Mouse (Mus musculus) gastrocnemius, postnatal 14 days (tissue): ENCODE data around the gene Slc6a16. TPM values are rescaled to one million over a fixed set of nuclear protein-coding genes. Genes with fewer than 3 reads are reported as not detected.

Experiments used
- DNase-seq: peaks from one replicate; pipeline ENCODE4 v3.0.0; 2021; ENCODE audit warnings: mixed read lengths
- intact Hi-C: fragments of 180-260 bp; cut with DNase I; formaldehyde crosslinking; loops from one replicate; pipeline ENCODE4 v1.15.1; 2025; ENCODE audit warnings: low total_unique reads
- total RNA-seq, 2 experiments: library from RNA; stranded (reverse); gene quantifications; 2 replicates each; pipeline ENCODE4 v1.2.3; 2021

Gene Slc6a16
- total RNA-seq, 2 experiments from 2014 or later = not detected

- intact Hi-C loops = loop anchor here (5.0 kb wide), 1 partner anchor 42 kb away; no protein-coding TSS in a partner anchor
- peak; percentile 69 for DNase-seq
These were observed 59.4 kb downstream of the Slc6a16 start for GRCm38 (mm10) chr7:45300270-45300669.

DNA sequence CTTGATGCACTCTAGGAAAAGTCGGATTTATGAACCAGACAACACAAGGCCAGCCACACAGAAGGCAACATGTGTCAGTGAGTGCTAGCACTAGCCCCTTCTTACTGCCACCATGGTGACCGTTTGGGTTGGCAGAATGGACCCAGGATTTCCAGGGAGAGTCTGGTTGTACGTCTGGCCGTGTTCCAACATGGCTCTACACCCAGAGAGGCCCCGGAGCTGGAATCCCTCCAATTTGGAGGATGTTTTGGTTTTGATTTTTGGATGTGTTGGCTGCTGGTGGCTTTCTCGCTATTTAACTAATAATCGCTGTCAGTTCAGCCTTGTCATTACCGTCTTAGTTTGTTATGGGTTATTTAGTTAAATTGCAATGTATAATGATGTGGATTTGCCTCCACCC lies 61.7 kb downstream of the Slc6a16 start:
- DNase-seq = no peak
- intact Hi-C loops = loop anchor here (5.0 kb wide), 1 partner anchor 40 kb away; no protein-coding TSS in a partner anchor

DNA sequence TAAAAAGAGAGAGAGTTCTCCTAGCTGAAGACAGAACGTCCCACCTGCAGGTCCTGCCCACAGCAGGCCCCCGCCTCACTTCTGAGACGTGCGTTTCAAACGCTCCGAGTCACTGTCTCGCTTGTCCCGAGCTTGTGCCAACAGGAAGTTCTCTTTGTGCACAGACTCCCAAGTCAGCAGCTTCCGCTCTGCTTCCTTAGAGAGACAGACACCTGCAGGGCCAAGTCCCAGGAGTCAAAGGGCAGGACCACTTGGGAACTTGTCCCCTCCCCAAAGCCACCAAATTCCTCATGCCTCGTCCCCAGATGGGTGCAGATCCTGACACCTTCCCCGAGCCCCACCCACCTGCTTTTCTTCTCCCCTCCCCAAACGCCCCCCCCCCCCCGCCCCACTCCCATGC lies 64.0 kb downstream of the Slc6a16 start:
- no peak for DNase-seq
- intact Hi-C loops = loop anchor here (5.0 kb wide), 1 partner anchor 37 kb away; no protein-coding TSS in a partner anchor

- peak; percentile 61 for DNase-seq
- intact Hi-C loops = no loop called here
These were observed 64.4 kb downstream of the Slc6a16 start for GRCm38 (mm10) chr7:45305275-45305674.

DNA sequence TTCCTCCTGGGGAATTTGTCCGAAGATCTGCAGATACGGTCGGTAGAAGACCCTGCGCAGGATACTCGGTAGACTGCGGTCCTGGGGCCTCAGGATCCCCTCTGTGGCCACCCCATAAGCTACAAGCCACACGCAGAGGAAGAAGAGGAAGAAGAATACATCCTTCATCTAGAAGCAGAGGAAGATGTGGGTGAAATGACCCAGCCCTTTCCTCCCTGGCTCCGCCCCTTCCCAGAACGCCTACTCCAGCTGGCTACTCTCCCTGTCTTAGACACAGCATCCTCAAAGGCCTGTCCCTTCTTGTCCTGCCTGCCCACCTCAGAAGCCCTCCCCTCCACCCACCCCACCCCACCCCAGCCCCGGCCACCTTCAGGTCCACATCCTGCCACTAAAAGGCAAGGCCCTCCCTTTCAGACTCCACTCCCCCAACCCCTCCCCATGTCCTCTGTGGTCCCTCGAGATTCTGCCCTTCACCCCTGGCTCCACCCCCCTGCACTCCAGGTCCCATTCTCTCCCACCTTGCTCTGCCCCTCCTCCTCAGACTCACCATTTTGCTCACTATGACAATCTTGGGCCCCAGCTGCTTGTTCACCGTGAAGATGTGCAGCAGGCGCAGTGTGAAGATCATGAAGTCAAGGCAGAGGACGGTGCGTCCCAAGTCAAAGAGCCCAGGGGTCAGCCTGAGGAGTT lies 67.8 kb downstream of the Slc6a16 start:
- intact Hi-C loops = no loop called here
- no peak for DNase-seq

DNA sequence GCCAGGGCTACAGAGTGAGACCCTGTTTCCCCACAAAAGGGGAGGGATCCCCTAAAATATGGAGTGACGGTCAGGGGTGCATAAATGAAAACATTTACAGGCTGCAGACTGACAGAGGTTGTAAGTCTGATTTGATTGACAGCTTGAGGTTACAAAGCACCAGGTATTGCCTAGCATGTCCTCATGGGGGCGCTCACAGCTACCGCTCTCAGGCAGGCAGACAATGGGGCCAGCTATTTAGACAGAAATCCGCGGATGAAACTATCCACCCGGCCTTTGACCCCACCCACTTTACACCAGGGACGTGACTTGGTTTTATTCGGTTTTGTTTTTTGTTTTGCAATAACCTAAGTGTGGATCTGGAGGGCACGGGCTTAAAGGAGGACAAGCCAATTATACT lies 68.6 kb downstream of the Slc6a16 start:
- DNase-seq = peak; percentile 60
- intact Hi-C loops = no loop called here

DNA sequence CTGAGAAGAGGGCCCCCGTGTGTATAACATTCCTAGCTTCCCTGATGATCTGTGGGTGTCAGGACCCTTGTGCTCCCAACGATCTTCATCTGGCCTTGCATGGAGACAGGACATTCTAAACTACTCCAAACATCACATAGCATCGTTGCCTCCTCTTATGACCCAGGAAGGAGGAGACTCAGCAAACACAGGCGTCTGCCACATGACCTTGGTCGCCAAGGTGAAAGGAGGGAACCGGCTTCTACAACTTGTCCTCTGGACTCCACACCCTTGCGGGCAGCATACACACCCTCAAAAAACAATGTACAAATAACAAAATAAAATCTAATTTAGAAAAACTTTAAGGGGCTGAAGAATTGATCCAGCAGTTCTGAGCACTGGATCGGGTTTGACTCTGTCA lies 71.1 kb downstream of the Slc6a16 start:
- intact Hi-C loops = no loop called here

DNA sequence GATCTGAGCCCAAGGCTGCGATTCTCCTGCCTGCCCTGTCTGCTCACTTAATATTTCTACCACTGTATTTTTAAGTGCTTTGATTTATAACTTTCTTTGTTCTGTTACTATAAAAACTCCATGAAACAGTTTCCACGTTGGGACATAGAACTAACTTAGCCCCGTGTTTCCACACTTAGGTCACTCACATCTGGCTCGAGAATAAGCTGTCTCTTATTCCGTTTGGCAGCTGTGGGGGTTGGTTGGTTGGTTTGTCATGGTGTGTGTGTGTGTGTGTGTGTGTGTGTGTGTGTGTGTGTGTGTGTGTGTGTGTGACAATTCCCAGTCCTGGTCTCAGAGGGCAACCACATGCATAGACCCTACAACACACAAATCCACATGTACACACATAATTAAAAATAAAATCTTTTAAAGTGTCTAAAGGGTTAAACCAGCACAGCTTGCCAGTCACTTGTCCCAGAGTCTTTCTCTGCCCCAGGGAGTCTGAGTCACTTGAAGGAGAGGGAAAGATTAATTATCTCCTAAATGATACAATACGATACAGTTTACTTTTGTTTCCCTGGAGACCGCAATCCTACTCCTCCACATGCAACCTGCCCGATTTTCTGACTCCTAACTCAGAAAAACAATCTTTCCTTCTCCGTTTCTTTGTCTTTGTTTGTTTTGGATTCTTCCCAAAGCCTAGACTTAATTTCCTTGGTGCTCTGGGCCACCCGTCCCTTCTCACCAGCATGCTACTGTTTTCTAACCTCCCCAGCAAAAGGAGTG lies 72.0 kb downstream of the Slc6a16 start:
- DNase-seq = no peak
- intact Hi-C loops = no loop called here

More for the DNA sequence above, 71.1 kb downstream of the Slc6a16 start:
- DNase-seq = no peak

DNA sequence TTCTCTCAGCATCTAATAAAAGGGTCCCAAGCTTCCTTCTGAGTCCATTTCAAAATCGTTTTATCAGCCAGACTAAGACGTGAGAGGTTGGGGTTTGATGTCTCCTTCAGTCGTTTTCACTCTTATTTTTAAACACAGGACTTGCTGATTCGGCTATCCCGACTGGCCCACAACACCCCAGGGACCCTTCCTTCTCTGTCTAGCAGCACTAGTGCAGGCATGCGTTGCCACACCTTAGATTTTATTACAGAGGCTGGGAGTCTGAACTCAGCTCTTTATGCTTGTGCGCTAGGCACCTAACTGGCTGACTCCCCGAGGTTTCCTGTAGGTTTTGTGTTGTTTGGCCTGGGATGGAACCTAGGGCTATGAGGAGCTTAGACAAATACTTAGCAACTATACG lies 72.6 kb downstream of the Slc6a16 start:
- no peak for DNase-seq
- intact Hi-C loops = no loop called here

- no peak for DNase-seq
- intact Hi-C loops = no loop called here
These were observed 74.4 kb downstream of the Slc6a16 start for GRCm38 (mm10) chr7:45315182-45315701.

GRCm38 (mm10) chr7:45316536-45316935 lies 75.7 kb downstream of the Slc6a16 start:
- no peak for DNase-seq
- intact Hi-C loops = no loop called here

GRCm38 (mm10) chr7:45322245-45322644 lies 81.4 kb downstream of the Slc6a16 start:
- DNase-seq = no peak
- intact Hi-C loops = no loop called here

Other genes starting within 250 kb of the Slc6a16 start
- 10 to 100 TPM; 20.0 to 22.2 TPM for gene Irf3, start 243.4 kb upstream of the Slc6a16 start, total RNA-seq
- gene Bcl2l12, start 242.4 kb upstream of the Slc6a16 start, total RNA-seq = 10 to 100 TPM in 1 of 2 experiments, 1 to 10 TPM in 1; 10.0 to 10.6 TPM
- gene Scaf1, start 224.7 kb upstream of the Slc6a16 start, total RNA-seq = 10 to 100 TPM; 35.6 to 40.1 TPM
- gene Rras, start 223.1 kb upstream of the Slc6a16 start, total RNA-seq = 10 to 100 TPM; 43.1 to 53.1 TPM
- gene Prr12, start 188.2 kb upstream of the Slc6a16 start, total RNA-seq = 10 to 100 TPM; 17.9 to 29.6 TPM
- gene Nosip, start 178.7 kb upstream of the Slc6a16 start, total RNA-seq = 10 to 100 TPM; 34.3 to 35.2 TPM
- gene Prrg2, start 178.4 kb upstream of the Slc6a16 start, total RNA-seq = 1 to 10 TPM; 7.2 to 7.6 TPM
- gene Rcn3, start 148.9 kb upstream of the Slc6a16 start, total RNA-seq = 10 to 100 TPM; 57.2 to 80.5 TPM
- 10 to 100 TPM; 62.5 to 64.4 TPM for gene Fcgrt, start 137.2 kb upstream of the Slc6a16 start, total RNA-seq
- 100 to 1,000 TPM; 599 to 696 TPM for gene Rps11, start 116.6 kb upstream of the Slc6a16 start, total RNA-seq
- 100 to 1,000 TPM; 742 to 866 TPM for gene Rpl13a, start 112.3 kb upstream of the Slc6a16 start, total RNA-seq
- not detected for gene Gm45713, start 104.9 kb upstream of the Slc6a16 start, total RNA-seq
- gene Flt3l, start 104.7 kb upstream of the Slc6a16 start, total RNA-seq = 1 to 10 TPM; 1.9 to 2.5 TPM
- 10 to 100 TPM; 40.0 to 42.4 TPM for gene Pih1d1, start 86.8 kb upstream of the Slc6a16 start, total RNA-seq
- gene Aldh16a1, start 86.5 kb upstream of the Slc6a16 start, total RNA-seq = 10 to 100 TPM; 21.4 to 23.2 TPM
- gene Slc17a7, start 77.1 kb upstream of the Slc6a16 start, total RNA-seq = 1 to 10 TPM; 3.6 to 4.3 TPM
- gene Gfy, start 61.5 kb upstream of the Slc6a16 start, total RNA-seq = under 1 TPM; 0.16 to 0.23 TPM
- not detected for gene Pth2, start 60.1 kb upstream of the Slc6a16 start, total RNA-seq
- 1 to 10 TPM; 2.1 to 2.6 TPM for gene Ccdc155, start 36.2 kb upstream of the Slc6a16 start, total RNA-seq
- gene Dkkl1, start 28.9 kb upstream of the Slc6a16 start, total RNA-seq = not detected
- gene Tead2, start 25.3 kb upstream of the Slc6a16 start, total RNA-seq = 10 to 100 TPM in 1 of 2 experiments, 1 to 10 TPM in 1; 7.1 to 10.9 TPM
- 1 to 10 TPM; 1.4 to 1.5 TPM for gene Cd37, start 2.0 kb upstream of the Slc6a16 start, total RNA-seq
- not detected for gene Slc6a21, start 36.4 kb downstream of the Slc6a16 start, total RNA-seq
- gene Trpm4, start 92.7 kb downstream of the Slc6a16 start, total RNA-seq = 10 to 100 TPM; 23.5 to 24.5 TPM
- gene Hrc, start 94.2 kb downstream of the Slc6a16 start, total RNA-seq = 100 to 1,000 TPM; 711 to 744 TPM
- under 1 TPM; 0.69 to 0.78 TPM for gene Ppfia3, start 125.9 kb downstream of the Slc6a16 start, total RNA-seq
- gene Lin7b, start 129.5 kb downstream of the Slc6a16 start, total RNA-seq = 1 to 10 TPM in 1 of 2 experiments, under 1 TPM in 1; 0.49 to 1.6 TPM
- gene Snrnp70, start 154.7 kb downstream of the Slc6a16 start, total RNA-seq = 10 to 100 TPM; 90.1 to 93.1 TPM
- 10 to 100 TPM; 39.6 to 44.1 TPM for gene Kcna7, start 164.6 kb downstream of the Slc6a16 start, total RNA-seq
- gene Ntf5, start 172.6 kb downstream of the Slc6a16 start, total RNA-seq = 1 to 10 TPM; 2.3 to 2.6 TPM
- under 1 TPM in 1 of 2 experiments, not detected in 1; 0.35 TPM for gene Lhb, start 179.7 kb downstream of the Slc6a16 start, total RNA-seq
- gene Gys1, start 193.8 kb downstream of the Slc6a16 start, total RNA-seq = 100 to 1,000 TPM; 167 to 213 TPM
- 10 to 100 TPM; 20.3 to 23.7 TPM for gene Ruvbl2, start 197.0 kb downstream of the Slc6a16 start, total RNA-seq
- gene Ftl1, start 218.8 kb downstream of the Slc6a16 start, total RNA-seq = 100 to 1,000 TPM; 119 to 132 TPM
- gene Bax, start 225.8 kb downstream of the Slc6a16 start, total RNA-seq = 10 to 100 TPM; 20.1 to 22.4 TPM
- not detected for gene Tulp2, start 240.8 kb downstream of the Slc6a16 start, total RNA-seq
- 1 to 10 TPM; 6.0 to 6.2 TPM for gene Gm45808, start 245.7 kb downstream of the Slc6a16 start, total RNA-seq
- 10 to 100 TPM in 1 of 2 experiments, 1 to 10 TPM in 1; 9.4 to 10.5 TPM for gene Dhdh, start 247.7 kb downstream of the Slc6a16 start, total RNA-seq